Mouse (Mus musculus) C2C12 (cell line): ENCODE measurements around the gene Gnb3. TPM values are rescaled to one million over a fixed set of nuclear protein-coding genes. Genes with fewer than 3 reads are reported as not detected.

ENCODE experiments used
- H3K27me3 ChIP-seq: one replicate; pipeline ENCODE4 v1.6.1; 2011; ENCODE audit not compliant: control insufficient read depth, insufficient read depth, insufficient read length
- H3K36me3 ChIP-seq: one replicate; pipeline ENCODE4 v1.6.1; 2011; ENCODE audit not compliant: control insufficient read depth, insufficient read depth
- H3K4me3 ChIP-seq: one replicate; pipeline ENCODE4 v1.5.1; 2011; ENCODE audit warnings: mild to moderate bottlenecking, control low read depth; ENCODE audit not compliant: poor library complexity, insufficient read depth, severe bottlenecking
- H3K79me2 ChIP-seq: one replicate; pipeline ENCODE4 v1.6.1; 2011; ENCODE audit not compliant: control insufficient read depth, insufficient read depth
- H3K79me3 ChIP-seq: one replicate; pipeline ENCODE4 v1.6.1; 2011; ENCODE audit warnings: low read depth, control low read depth
- H3ac ChIP-seq: one replicate; pipeline ENCODE3; 2011; ENCODE audit warnings: low read depth; ENCODE audit not compliant: control insufficient read depth, insufficient read length
- CEBPB ChIP-seq: IDR thresholded peaks from one replicate; pipeline ENCODE4 v1.6.1; 2011; ENCODE audit warnings: low read depth, mild to moderate bottlenecking, control low read depth, moderate library complexity
- CTCF ChIP-seq: IDR thresholded peaks from one replicate; pipeline ENCODE4 v1.5.1; 2011; ENCODE audit not compliant: control insufficient read depth, insufficient read depth, insufficient read length
- FOSL1 ChIP-seq: IDR thresholded peaks from one replicate; pipeline ENCODE4 v1.8.0; 2011; ENCODE audit warnings: mild to moderate bottlenecking, low read length; ENCODE audit not compliant: poor library complexity, insufficient read depth, severe bottlenecking
- MAX ChIP-seq: IDR thresholded peaks from one replicate; pipeline ENCODE4 v1.6.1; 2011; ENCODE audit warnings: mild to moderate bottlenecking, control low read depth
- MYOD1 ChIP-seq: IDR thresholded peaks from one replicate; pipeline ENCODE4 v1.6.1; 2011; ENCODE audit warnings: low read depth; ENCODE audit not compliant: control insufficient read depth, insufficient read length
- MYOG ChIP-seq: IDR thresholded peaks from one replicate; pipeline ENCODE4 v1.6.1; 2011; ENCODE audit not compliant: control insufficient read depth, insufficient read length; ENCODE audit errors: extremely low read depth
- USF1 ChIP-seq: IDR thresholded peaks from one replicate; pipeline ENCODE4 v1.6.1; 2011; ENCODE audit warnings: low read depth, mild to moderate bottlenecking, control low read depth, moderate library complexity
- polyA plus RNA-seq: library from polyadenylated mRNA; unstranded; fragments of >200 nt; fragmentation: generic; extraction: Trizol; gene quantifications from one replicate; pipeline ENCODE4 v1.2.1, GENCODE M21; 2012; ENCODE audit warnings: missing spikeins

Gene Gnb3
- polyA plus RNA-seq, 1 experiment = not detected

GRCm38 (mm10) chr6:124860511-124860910 is 20.4 kb upstream of the Gnb3 start:
- no peaks in the 10 kb centered on the region for H3K79me2 ChIP-seq
- no peak overlapping the region for H3ac ChIP-seq

GRCm38 (mm10) chr6:124859725-124860124 is 19.6 kb upstream of the Gnb3 start:
- Histone ChIP-seq H3K79me2 (no peaks in the 10 kb centered on the region), H3K36me3 (no peaks in the 10 kb centered on the region), H3ac (no peak overlapping the region), H3K4me3 (no peak overlapping the region), H3K27me3 (peaks cover 29% of the 10 kb centered on the region), H3K79me3 (no peaks in the 10 kb centered on the region)
- TF ChIP-seq CEBPB = no peak
- peak; percentile 79 for TF ChIP-seq CTCF
- no peak for TF ChIP-seq FOSL1
- TF ChIP-seq MYOD1 = no peak

More at GRCm38 (mm10) chr6:124860511-124860910, 20.4 kb upstream of the Gnb3 start:
- H3K4me3 ChIP-seq = no peak overlapping the region
- peaks cover 37% of the 10 kb centered on the region for H3K27me3 ChIP-seq
- no peaks in the 10 kb centered on the region for H3K36me3 ChIP-seq
- no peaks in the 10 kb centered on the region for H3K79me3 ChIP-seq
- no peak for TF ChIP-seq MYOD1
- no peak for TF ChIP-seq MAX
- no peak for TF ChIP-seq CEBPB
- no peak for TF ChIP-seq CTCF
- no peak for TF ChIP-seq MYOG
- TF ChIP-seq FOSL1 = no peak
- TF ChIP-seq USF1 = no peak

- H3K79me2 ChIP-seq = no peaks in the 10 kb centered on the region
- no peaks in the 10 kb centered on the region for H3K79me3 ChIP-seq
- H3K4me3 ChIP-seq = no peak overlapping the region
- peaks cover 21% of the 10 kb centered on the region for H3K27me3 ChIP-seq
- H3K36me3 ChIP-seq = no peaks in the 10 kb centered on the region
- no peak for TF ChIP-seq CTCF
- no peak for TF ChIP-seq FOSL1
- TF ChIP-seq USF1 = no peak
- TF ChIP-seq MYOG = no peak
- no peak for TF ChIP-seq MYOD1
- no peak for TF ChIP-seq MAX
- TF ChIP-seq CEBPB = no peak
- no peak overlapping the region for H3ac ChIP-seq
These were observed 18.7 kb upstream of the Gnb3 start for GRCm38 (mm10) chr6:124858561-124859318.

- Histone ChIP-seq H3K27me3 (peaks cover 14% of the 10 kb centered on the region), H3K4me3 (no peak overlapping the region), H3K36me3 (no peaks in the 10 kb centered on the region), H3ac (no peak overlapping the region), H3K79me2 (no peaks in the 10 kb centered on the region), H3K79me3 (no peaks in the 10 kb centered on the region)
- TF ChIP-seq CEBPB (no peak), USF1 (no peak), MYOD1 (no peak), CTCF (no peak), MAX (no peak), MYOG (no peak), FOSL1 (no peak)
These were observed 17.9 kb upstream of the Gnb3 start for GRCm38 (mm10) chr6:124857840-124858530.

- Histone ChIP-seq H3ac (peak within 1 kb of the TSS; percentile 21), H3K79me2 (no peaks in the 10 kb centered on the region), H3K79me3 (no peaks in the 10 kb centered on the region), H3K27me3 (peaks cover 10% of the 10 kb centered on the region), H3K36me3 (no peaks in the 10 kb centered on the region), H3K4me3 (no peak within 1 kb of the TSS)
- peak; percentile 48 for TF ChIP-seq CTCF
- TF ChIP-seq FOSL1 = no peak
These were observed 17.1 kb upstream of the Gnb3 start, which contains the start of gene P3h3 for GRCm38 (mm10) chr6:124856916-124857839. P3h3 (minus strand) TSS chr6:124857752.
